Mouse (Mus musculus) ovary, postnatal 14 days (tissue): ENCODE data around the gene Cbx4.
A peak's percentile ranks its signal among the peaks of the same experiment; 100 is the strongest.

ENCODE experiments used
- DNase-seq: peaks from one replicate; pipeline ENCODE4 v3.0.0; 2022; ENCODE audit warnings: low spot score

Gene Cbx4

GRCm38 (mm10) chr11:119041750-119042465 lies 44.1 kb downstream of the Cbx4 start:
- DNase-seq: no peak

GRCm38 (mm10) chr11:119041325-119041716 lies 44.7 kb downstream of the Cbx4 start:
- no peak for DNase-seq

GRCm38 (mm10) chr11:119040600-119041324 lies 45.3 kb downstream of the Cbx4 start, which contains the start of gene Cbx8:
TSS of gene Cbx8 (minus strand) at chr11:119040969.
- peak; percentile 98 for DNase-seq

GRCm38 (mm10) chr11:119039732-119040512 lies 46.1 kb downstream of the Cbx4 start:
- DNase-seq: no peak

- DNase-seq: no peak
Measured at GRCm38 (mm10) chr11:119038744-119039484, 47.1 kb downstream of the Cbx4 start.

GRCm38 (mm10) chr11:119037780-119038401 lies 48.1 kb downstream of the Cbx4 start:
- no peak for DNase-seq

- DNase-seq: no peak
Measured at GRCm38 (mm10) chr11:119036934-119037779, 48.9 kb downstream of the Cbx4 start.

- no peak for DNase-seq
Measured at GRCm38 (mm10) chr11:119036447-119036846, 49.6 kb downstream of the Cbx4 start.

GRCm38 (mm10) chr11:119035686-119036165 lies 50.3 kb downstream of the Cbx4 start:
- DNase-seq: no peak

- no peak for DNase-seq
Measured at GRCm38 (mm10) chr11:119035094-119035685, 50.8 kb downstream of the Cbx4 start.

GRCm38 (mm10) chr11:119034635-119035034 lies 51.4 kb downstream of the Cbx4 start:
- no peak for DNase-seq

GRCm38 (mm10) chr11:119033874-119034558 lies 52.0 kb downstream of the Cbx4 start:
- DNase-seq: peak; percentile 81
